Mouse (Mus musculus) frontal cortex, postnatal 36 days (tissue): Measurements from ENCODE around the gene Unc93b1.

Experiments
- DNase-seq, 2 experiments: peaks; one replicate each; pipeline ENCODE4 v3.0.0; 2022; ENCODE audit warnings: low spot score in 2 of 2

Unc93b1 gene

DNA sequence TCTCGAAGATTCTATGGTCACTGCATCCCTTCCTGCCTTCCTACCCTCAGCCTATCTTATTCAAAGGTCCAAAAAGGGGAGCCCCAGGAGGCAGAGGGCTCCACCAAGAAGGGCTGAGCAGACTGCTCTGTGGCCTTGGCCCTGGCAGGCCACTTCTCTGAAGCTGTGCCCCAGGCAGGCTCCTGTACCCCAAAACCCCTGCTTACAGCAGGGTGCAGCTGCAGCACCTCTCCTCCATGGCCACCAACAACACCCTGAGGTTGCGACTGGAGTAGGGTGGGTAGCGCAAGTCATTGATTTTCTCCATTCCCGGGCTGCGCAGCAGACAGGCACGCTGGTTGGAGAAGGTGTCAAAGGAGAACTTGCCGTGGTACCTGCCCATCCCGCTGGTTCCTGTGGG lies 21.3 kb upstream of the Unc93b1 start:
- no peak for DNase-seq

DNA sequence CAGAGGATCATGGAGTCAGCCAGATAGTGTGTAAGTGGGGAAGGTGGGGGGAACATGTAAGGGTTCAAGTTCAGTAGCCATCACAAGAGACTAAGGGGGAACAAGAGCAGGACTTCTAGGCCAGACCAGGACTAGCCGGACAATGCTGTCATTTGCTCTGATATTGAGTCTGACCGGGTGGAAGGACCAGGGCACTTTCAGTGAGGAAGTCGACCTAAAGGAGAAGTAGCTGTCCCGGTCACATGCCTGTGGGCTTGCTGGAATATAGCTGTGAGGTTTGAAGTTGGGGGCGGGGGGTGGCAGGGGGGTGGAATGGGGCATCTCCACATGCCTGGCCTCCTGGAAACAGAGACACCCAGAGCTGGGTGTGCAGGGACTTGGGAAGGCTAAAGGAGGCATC lies 20.5 kb upstream of the Unc93b1 start:
- no peak for DNase-seq

DNA sequence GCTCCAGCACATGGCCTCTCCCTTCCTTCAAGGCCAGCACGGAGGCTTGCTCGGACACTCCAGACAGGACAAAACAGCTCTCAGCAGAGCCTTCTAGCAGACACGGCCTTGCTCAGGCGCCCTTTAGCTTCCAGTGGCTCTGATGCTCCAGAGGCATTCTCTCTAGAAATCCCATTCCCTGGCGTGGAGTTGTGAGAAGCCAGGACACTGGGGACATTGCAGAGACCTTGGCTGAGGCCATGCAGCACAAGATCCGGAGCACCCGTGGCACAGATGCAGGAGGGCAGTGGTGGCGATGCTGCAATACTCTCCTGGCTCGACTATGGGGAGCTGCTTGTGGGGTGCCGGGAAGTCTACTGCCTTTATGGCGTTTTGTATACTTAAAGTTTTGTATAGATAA lies 18.3 kb upstream of the Unc93b1 start:
- DNase-seq = no peak

DNA sequence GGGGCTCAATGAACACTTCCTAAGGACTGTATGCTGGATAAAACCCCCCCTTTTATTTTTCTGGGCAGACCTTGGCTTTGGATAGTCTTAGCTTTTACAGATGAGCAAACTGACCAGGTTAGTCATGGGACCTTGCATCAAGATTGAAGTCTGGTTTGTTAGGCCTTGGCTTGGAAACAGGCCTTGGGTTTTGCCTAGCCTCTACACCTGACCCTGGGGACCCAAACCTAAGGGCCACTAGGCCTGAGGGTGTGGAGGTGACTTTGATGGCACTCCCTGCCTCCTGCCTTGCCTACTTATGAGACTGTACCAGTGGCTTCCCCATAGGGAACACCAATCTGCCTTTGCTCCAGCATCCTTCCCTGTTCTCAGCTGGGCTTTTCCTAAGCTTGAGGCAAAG lies 15.1 kb upstream of the Unc93b1 start:
- DNase-seq = no peak

DNA sequence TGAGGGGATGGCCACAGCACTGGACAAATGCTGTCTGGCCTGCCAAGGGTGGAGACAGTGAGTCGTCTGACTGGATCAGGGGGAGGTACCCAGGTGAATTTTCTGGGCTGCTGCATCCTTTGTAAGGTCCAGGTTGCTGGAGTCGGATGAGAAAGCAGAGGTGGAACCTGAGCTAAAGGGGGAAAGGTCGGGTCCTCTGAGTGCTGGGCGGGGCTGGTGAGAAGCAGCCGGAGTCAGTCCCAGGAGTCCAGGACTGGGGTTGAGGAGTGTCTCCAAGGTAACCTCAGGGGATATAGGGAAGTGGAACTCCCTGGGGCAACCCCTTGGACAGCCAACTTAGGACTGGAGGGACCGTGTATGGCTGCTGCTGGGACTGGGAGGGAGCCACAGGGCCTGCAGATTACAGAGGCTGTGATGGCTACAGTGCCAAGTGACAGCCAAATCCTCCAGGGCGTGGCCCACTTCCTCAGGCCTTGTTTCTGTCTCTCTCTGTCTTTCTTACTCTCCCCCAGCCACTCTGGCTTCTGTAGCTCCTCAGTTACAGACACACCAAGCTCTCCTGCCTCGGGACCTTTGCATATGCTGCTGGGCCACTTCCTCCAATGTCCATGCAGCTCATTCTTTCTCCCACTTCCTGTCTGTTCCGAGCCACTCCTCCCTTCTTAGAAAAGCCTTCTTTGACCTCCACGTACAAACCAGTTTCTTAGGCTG lies 12.2 kb upstream of the Unc93b1 start:
- no peak for DNase-seq

DNA sequence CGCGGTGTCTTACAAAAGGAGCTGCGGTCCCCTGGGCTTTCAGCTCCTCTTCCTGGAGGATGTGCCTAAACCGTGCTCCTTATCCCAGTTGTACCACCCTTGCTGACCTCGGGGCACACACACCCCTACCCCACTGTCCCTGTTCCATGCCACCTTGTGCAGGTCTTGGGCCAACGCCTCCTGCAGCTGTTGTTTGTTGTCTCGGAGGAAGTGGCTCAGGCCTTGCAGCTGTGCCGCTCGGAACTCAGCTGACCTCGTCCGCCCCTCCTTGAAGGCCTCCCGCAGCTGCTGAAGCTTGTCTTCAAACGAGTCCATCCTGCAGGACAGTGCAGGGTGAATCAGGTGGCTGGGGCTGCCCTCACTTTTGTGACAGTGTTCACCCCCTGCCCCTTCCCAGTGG lies 11.4 kb upstream of the Unc93b1 start:
- no peak for DNase-seq

DNA sequence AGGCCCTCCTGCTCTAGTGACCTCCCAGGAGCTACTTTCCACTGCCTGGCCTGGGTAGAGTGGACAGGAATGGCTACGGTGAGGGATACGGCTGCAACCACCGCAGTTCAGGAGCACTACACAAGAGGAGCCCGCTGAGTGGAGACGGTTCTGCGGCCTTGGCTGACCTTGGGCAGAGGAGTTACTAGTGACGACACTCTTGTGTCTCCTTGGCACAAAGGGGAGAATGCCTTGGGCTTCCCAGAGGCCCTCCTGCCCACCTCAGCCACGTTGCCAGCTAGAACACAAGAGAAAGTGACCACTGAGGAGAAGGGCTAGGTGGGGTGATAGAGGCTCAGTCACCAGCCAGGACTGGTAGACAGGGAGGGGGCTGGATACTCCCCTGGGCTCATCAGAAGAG lies 10.8 kb upstream of the Unc93b1 start:
- DNase-seq = no peak

DNA sequence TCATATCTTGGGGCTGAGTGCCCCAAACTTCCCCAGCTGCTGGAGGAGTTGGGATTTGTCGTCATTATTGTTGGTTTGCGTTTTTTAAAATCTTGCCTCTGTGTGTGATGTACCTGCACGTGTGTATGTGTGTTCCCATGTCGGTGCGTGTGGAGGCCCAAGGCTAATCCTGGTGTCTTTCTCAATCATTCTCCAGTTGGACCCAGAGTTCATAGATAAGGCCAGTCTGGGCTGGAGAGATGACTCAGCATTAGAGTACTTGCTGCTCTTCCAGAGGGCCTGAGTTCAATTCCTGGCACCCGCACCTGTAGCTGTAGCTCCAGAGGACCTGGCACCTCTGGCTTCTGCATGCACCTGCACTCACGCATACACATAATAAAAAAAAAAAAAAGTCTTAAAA lies 10.1 kb upstream of the Unc93b1 start:
- no peak for DNase-seq

DNA sequence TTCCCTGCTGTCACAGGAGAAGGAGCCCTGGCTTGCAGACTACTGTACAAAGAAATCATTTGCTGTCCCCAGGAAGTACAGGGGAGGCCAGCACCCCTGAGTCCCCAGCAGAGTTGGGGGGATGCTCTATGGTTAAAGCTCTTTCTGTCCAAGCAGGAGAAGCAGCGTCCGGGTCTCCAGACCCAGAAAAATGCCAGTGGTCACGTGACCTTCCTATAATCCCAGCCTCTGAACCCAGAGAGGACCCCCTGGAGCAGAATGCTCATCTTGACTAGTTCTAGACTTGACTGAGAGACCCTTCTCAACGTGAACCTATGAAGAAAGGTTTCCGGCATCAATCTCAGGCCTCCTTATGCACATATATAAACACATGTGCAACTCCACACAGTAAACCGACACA lies 9.1 kb upstream of the Unc93b1 start:
- no peak for DNase-seq

DNA sequence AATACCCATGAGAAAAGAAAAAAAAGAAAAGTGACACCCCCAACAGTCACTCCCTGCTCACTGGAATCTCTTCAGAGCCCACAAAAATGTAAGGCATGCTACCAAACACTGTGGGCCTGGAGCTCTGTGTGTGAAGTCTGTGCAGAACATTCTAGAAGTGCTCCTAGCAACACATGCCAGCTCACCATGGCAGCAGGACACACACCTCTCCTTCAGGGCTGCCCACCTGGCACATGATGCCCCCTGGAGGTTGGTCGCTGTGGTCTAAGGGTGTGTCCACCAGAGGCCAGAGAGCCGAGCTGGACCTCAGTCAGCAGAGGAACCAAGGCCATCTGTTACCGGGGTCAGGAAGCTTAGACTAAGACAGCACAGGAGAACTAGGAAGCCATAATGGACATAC lies 8.7 kb upstream of the Unc93b1 start:
- no peak for DNase-seq

DNA sequence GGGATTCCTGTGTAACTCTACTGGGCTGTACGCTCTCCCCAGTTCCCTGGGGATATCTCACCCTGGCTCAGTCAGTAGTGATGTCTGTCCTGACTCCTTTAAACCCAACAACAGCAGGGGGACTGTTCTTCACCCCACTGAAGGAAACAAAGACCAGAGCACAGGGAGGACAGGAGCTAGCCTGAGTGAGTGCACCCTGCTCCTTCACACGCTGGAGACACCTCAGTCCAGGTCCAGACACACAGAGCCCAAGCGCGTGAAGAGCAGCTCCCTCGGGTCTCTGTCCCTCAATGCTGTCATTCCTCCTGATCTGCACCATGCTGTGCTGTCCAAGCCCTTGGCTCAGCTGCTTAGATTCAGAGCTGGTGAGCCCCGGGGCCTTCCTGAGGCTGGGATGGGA lies 8.3 kb upstream of the Unc93b1 start:
- DNase-seq = no peak

DNA sequence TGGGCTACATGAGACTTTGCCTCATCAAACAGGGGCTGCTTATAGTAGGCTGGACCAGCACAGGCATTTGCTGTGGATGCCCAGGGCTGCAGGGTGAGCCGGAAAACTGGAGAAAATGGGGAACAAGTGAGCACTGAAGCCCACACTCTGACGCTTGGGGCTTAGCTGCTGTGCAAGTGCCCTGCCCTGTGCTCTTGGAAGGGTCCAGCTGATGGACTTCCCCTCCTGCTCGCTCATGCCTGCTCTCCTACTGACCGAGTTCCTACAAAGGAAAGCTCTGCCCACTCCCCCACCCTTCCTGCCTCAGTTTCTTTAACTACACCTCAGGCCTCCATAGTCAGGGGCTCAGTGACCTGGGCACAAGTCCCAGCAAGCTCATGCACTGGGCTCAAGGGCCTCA lies 7.0 kb upstream of the Unc93b1 start:
- no peak for DNase-seq

DNA sequence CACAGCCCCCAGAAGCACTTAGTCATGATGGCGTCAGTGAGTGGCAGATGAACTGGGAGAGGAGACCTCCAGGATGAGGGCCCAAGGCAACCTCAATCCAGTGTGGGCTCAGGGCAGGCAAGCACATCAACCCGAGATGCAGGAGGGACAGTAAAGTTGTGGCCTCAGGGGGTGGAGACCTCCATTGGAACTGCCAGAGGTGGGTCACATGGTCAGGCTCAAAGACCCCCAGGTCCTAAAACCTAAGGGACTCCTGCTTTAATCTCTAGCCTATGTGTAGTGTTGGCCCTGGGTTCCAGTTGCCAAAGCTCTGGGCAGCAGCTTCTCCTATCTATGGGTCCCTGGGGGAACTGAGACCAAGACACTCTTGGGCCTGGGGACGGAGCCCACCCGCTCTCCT lies 6.2 kb upstream of the Unc93b1 start:
- no peak for DNase-seq

DNA sequence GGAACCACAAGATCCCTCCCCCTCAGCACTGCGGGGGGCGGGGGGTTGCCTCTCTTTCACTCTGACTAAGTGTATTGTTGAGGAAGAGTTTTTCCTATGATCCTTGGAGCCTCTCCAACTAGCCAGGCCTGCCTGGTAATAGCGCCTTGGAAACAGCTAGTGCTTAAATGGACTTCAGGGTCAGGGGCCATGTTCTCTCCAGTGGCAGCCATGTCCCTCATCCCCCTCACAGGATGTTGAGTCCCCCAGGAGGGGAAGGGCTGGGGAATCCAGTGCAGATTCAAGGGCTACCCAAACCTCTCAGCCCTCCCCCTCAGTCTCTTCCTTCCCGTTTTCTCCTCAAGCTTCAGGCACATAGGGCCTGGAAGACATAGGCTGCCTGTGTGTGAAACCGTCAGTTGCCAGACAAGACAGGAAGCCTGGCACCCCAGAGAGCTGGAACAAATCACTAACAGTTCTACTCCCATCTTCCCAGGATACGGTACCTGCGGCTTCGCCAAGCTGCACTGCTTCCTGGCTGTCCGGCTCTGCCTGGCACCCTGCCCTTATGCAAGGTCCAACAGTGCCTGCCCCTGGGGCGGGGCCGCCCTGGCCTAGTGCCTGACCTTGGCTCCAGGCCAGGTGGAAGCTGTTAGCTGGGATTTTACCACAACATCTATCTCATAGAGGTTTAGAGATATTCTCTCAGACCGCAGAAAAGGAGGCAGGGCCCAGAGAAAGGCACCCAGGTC lies 5.6 kb upstream of the Unc93b1 start, which contains the start of gene Aldh3b1:
Gene Aldh3b1 (minus strand): TSS at position 598 of the 731 bp plus-strand sequence.
- peak; percentile 37 to 59 for DNase-seq

DNA sequence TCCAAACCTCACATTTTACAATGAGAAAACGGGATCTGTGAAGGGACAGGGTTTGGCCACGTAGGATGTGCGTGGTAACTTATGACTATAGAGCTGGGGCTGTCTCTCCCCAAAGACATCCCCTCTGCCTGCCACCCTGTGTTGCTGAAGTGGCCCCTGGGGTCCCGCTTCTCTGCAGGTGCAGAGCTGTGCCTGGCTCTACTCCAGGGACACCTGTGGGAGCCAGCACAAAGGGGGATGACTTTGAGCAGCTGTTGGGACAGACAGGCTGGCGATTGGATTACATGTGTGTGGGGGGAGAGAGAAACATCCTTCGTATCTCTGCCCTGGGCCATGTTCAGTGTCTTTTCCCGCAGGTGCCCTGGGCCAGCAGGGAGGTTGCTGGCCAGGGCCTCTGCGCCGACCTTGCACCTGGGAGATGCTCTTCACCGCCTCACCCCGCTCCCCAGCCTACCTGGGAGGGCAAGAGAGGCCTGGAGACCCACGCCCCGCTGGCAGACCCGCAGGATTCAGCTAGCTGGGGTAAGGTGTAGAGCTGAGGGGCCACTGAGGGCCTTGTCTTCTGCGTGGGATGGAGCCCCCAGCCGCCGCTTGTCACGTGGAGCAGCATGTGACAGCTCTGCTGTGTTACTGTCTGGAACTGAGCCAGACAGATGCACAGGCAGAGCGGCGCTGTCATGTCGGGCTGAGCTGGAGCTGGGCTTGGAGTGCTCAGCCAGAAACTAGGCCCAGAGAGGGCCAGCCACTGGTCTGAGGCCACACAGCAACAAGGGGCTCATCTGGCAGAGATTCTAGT lies 4.5 kb upstream of the Unc93b1 start:
- no peak for DNase-seq

DNA sequence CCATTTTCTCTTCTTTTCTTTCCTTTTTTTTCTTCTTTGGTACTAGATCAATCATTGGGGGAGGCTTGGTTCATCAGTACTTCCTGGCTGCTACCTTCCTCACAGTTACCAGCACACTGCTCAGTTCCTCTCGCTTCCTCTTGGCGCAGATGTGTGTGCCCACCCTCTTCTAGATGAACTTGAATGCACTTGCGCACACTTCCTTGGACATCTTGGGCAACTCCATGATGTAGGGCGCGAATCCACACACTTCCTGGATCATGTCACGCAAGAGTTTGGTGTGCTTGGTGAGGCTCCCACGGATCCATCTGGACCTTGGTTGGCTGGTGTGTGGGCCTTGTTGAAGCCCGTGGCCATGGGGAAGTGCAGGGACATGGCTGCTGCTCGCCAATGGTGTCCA lies 3.3 kb upstream of the Unc93b1 start:
- DNase-seq = no peak

DNA sequence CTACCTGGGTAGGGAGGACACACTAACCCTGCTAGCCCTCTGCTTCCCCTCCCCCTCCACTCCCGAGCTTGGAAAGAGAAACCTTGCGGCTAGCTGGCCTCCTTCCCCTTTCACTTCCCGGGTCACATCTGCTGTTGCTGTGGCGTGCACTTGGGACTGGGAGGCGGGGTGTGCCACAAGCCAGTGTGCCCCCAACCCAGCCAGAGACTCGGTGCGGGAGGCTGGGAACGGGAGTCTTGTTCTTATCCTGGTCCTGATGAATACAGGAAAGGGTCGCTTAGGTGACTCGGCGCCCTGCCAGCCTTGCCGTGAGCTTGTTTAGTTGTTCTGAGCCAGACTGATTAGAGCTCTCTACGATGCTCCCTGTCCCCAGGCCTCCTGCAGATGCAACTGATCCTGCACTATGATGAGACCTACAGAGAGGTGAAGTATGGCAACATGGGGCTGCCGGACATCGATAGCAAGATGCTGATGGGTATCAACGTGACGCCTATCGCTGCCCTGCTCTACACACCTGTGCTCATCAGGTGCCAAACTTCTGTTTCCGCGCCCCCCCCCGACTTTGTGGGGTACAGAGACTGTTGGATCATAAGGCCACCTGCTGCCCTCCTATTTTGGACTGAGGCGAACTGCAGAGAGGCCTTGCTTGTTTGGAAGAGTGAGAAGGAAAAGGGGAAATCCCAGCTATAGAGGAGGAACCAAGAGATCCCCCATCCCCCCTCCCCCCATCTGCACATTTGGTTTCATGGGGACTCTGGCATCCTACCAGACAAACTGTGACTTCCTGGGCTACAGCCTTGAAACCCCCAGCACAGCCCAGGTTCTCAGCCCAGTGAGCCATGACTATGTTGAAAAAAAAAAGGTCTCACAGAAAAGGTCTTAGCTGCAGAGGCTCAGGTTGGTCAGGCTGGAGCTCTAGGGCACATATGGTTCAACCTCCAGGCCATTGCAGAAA lies 1.2 kb downstream of the Unc93b1 start:
- no peak for DNase-seq

DNA sequence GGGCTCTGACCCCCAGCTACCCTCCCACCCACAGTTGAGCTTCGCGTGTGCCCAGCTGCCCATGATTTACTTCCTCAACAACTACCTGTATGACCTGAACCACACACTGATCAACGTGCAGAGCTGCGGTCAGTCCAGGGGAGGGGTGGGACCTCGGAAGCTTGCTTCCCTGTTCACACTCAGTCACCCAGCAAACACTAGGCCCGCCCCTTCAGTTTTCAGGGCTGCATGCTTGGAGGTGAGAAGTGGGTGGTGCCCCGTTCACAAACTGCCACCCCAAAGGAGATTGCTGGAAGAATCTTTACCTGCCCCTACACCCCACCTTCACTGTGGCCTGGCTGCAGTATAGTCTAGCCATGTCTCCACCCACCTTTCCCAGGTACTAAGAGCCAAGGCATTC lies 7.3 kb downstream of the Unc93b1 start:
- no peak for DNase-seq

DNA sequence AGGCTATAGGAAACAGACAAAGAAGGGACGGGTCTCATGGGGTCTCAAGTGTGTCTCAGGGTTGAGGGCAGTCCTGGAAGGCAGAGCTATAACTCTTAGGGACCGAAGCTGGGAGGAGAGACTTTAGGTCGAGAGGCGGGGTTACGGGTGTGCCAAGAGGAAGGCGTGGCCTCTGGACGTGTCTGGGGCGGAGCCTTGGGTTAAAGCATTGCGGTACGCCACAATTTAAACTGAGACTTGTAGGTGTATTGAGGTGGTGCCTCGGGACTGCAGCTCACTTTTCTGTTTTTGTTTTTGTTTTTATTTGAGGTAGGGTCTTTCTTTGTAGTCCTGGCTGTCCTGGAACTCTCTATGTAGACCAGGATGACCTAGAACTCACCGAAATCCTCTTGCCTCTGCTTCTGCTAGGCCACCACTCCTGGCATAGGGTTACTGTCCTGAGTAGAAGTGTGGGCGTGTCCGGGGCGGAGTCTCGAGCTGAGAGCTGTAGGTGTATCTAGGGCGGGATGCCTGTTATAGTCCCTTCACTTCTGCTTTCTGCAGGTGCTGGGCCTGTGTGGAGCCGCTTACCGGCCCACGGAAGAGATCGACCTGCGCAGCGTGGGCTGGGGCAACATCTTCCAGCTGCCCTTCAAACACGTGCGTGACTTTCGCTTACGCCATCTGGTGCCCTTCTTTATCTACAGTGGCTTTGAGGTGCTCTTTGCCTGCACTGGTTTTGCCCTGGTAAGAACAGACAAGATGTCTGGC lies 8.2 kb downstream of the Unc93b1 start:
- no peak for DNase-seq

DNA sequence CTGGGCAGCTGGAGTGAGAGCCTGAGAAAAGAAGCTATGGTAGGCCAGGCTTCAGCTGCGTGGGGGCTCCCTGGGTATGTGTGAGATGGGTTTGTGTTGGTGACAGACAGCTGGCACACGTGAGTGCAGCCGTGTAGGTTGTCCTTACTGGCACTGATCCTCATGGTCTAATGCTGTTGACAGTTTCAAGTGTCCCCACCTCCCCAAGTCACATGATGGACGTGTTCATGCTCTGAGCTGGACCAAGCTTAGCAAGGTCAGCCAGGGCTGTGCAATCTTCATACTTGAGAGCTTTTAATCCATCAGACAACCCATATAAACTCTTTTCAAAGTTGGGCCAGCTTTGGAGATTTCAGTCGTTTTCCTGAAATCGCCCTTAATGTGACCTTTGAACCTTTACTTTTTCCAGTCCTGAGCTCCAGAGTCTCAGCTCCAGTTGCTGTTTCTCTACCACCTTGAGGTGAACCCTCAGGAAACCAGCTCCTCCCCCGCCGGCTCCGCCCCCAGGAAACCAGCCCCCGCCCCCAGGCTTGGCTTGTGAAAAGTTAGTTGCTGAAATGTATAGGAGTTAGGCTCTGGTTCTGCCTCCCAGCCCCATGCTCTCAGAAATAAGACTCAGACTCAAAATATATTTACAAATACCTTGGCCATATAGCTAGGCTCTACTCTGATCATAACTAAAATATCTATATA lies 11.0 kb downstream of the Unc93b1 start:
- no peak for DNase-seq
